Mouse (Mus musculus): ENCODE measurements at regions not wholly inside any gene's neighbourhood (a gene's known extent, or its start where the extent isn't known, plus 50 kb on each side); places are given as distances from the start of the nearest gene placed in this dataset.

- peak; percentile 5 for DNase-seq (ENCODE audit: low read depth, low spot score)
These were observed 54.5 kb upstream of the Meis1 start for GRCm38 (mm10) chr11:19073265-19073664.

- peak; percentile 94 for DNase-seq (ENCODE audit: low read depth, low spot score)
These were observed 55.2 kb upstream of the Meis1 start for GRCm38 (mm10) chr11:19073887-19074564.

- DNase-seq (ENCODE audit: low read depth, low spot score): no peak
These were observed 72.5 kb upstream of the Meis1 start for GRCm38 (mm10) chr11:19091101-19091857.

- DNase-seq (ENCODE audit: low read depth, low spot score): no peak
These were observed 74.4 kb upstream of the Meis1 start for GRCm38 (mm10) chr11:19092967-19093745.

- no peak for DNase-seq (ENCODE audit: low read depth, low spot score)
These were observed 75.0 kb upstream of the Meis1 start for GRCm38 (mm10) chr11:19093749-19094148.

- no peak for DNase-seq (ENCODE audit: low read depth, low spot score)
These were observed 75.4 kb upstream of the Meis1 start for GRCm38 (mm10) chr11:19094183-19094582.

- no peak for DNase-seq (ENCODE audit: low read depth, low spot score)
These were observed 84.3 kb upstream of the Meis1 start for GRCm38 (mm10) chr11:19102981-19103568.

GRCm38 (mm10) chr11:19107180-19107579 is 88.4 kb upstream of the Meis1 start:
- DNase-seq (ENCODE audit: low read depth, low spot score): no peak

- no peak for DNase-seq (ENCODE audit: low read depth, low spot score)
These were observed 90.3 kb upstream of the Meis1 start for GRCm38 (mm10) chr11:19109055-19109454.

- DNase-seq (ENCODE audit: low read depth, low spot score): no peak
These were observed 93.3 kb upstream of the Meis1 start for GRCm38 (mm10) chr11:19111916-19112575.

- DNase-seq (ENCODE audit: low read depth, low spot score): no peak
These were observed 98.3 kb upstream of the Meis1 start for GRCm38 (mm10) chr11:19117121-19117520.

GRCm38 (mm10) chr11:19118258-19118657 is 99.5 kb upstream of the Meis1 start:
- no peak for DNase-seq (ENCODE audit: low read depth, low spot score)

GRCm38 (mm10) chr11:19119927-19120827 is 101.4 kb upstream of the Meis1 start:
- DNase-seq (ENCODE audit: low read depth, low spot score): no peak

- DNase-seq (ENCODE audit: low read depth, low spot score): no peak
These were observed 102.1 kb upstream of the Meis1 start for GRCm38 (mm10) chr11:19120871-19121270.

GRCm38 (mm10) chr11:19135375-19136050 is 116.7 kb upstream of the Meis1 start:
- no peak for DNase-seq (ENCODE audit: low read depth, low spot score)

GRCm38 (mm10) chr11:19138423-19138822 is 119.6 kb upstream of the Meis1 start:
- DNase-seq (ENCODE audit: low read depth, low spot score): no peak

- DNase-seq (ENCODE audit: low read depth, low spot score): no peak
These were observed 120.0 kb upstream of the Meis1 start for GRCm38 (mm10) chr11:19138831-19139230.

GRCm38 (mm10) chr11:19143267-19144000 is 124.6 kb upstream of the Meis1 start:
- no peak for DNase-seq (ENCODE audit: low read depth, low spot score)

GRCm38 (mm10) chr11:19144506-19144905 is 125.7 kb upstream of the Meis1 start:
- DNase-seq (ENCODE audit: low read depth, low spot score): no peak

Measured in ZHBTc4 (cell line).